Mouse (Mus musculus) lung, adult 2 months (tissue): ENCODE measurements around the gene Grap2. TPM values are rescaled to one million over a fixed set of nuclear protein-coding genes. Genes with fewer than 3 reads are reported as not detected.

Experiments
- DNase-seq: peaks from one replicate; pipeline ENCODE4 v3.0.0; 2022
- H3K4me1 ChIP-seq: fragments of 200-500 bp; 2 replicates; pipeline ENCODE4 v1.6.1; 2011; ENCODE audit warnings: low read length; ENCODE audit not compliant: control insufficient read depth, insufficient read depth
- H3K4me3 ChIP-seq: fragments of 200-500 bp; replicated peaks from 2 replicates; pipeline ENCODE3; 2011; ENCODE audit warnings: low read depth, mild to moderate bottlenecking, control low read depth, low read length; ENCODE audit errors: extremely low read depth
- CTCF ChIP-seq: fragments of 200-500 bp; IDR thresholded peaks from 2 replicates; pipeline ENCODE4 v1.5.1; 2011; ENCODE audit warnings: mild to moderate bottlenecking, low read length, control low read depth; ENCODE audit not compliant: insufficient read depth
- POLR2A ChIP-seq: fragments of 200-500 bp; IDR thresholded peaks from 2 replicates; pipeline ENCODE4 v1.6.1; 2011; ENCODE audit warnings: low read depth, mild to moderate bottlenecking, control low read depth, low read length, borderline replicate concordance; ENCODE audit errors: extremely low read depth
- WGBS: fragments of 180-500 bp; shearing (Covaris S2); methylation state at CpG from one replicate; pipeline ENCODE4 v1.1.7; 2018; 5-methylcytosine and 5-hydroxymethylcytosine counted together
- polyA plus RNA-seq: library from polyadenylated mRNA; depleted of rRNA; stranded (reverse); fragments of >200 nt; gene quantifications from 2 replicates; pipeline ENCODE4 v1.2.3, GENCODE M21; 2012

Gene Grap2
- polyA plus RNA-seq, 1 experiment: 7.3 TPM

- WGBS: 82% methylated on average over 19 of the region's 19 CpGs
- Histone ChIP-seq H3K4me3 (no peak within 1 kb of the TSS), H3K4me1 (no peaks in the 10 kb centered on the region)
- TF ChIP-seq CTCF (no peak), POLR2A (no peak)
- no peak for DNase-seq
Measured at GRCm38 (mm10) chr15:80565106-80565665, 7.2 kb upstream of the Grap2 start, which contains the start of gene Enthd1. Gene Enthd1 (minus strand): TSS chr15:80565156.

DNA sequence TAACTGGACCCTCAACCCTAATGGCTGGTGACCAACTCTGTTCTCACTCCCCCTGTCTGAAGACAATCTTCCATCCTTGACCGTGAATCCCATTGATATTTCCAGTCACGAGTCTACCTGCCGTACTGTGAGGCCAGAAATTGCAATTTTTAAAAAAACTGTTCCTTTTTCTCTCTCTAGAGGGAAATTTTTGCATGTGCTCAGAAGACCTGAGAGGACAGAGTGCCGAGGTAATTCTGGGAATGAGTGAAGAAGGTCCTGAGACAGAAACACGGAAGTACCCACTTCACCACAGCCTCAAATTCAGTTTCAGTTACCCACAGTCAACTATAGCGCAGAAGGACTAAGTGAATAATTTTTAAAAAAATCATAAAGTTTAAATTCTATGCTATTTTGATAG, 5.7 kb upstream of the Grap2 start:
- 78% methylated on average over 6 of the region's 6 CpGs for WGBS
- Histone ChIP-seq H3K4me3 (no peak overlapping the region), H3K4me1 (no peaks in the 10 kb centered on the region)
- no peak for DNase-seq
- TF ChIP-seq CTCF: no peak
- TF ChIP-seq POLR2A: no peak

DNA sequence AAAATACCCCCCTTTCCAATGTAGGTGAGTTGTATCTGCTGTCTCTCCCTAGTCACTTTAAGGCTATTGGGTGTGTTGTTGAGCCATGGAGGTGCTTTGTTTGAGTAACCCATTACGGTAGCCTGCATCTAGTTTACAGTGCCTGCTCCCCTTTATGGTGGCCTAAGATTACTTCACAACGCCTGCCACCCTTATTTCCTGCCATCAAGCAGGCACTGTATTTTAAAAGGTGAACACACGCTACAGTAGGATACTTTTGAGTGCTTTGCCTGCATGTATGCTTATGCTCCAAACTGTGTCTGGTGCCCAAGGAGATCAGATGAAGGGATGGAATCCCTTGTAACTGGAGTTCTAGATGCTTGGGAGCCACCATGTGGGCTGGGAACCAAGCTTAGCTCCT, 5.3 kb upstream of the Grap2 start:
- TF ChIP-seq POLR2A (no peak), CTCF (no peak)
- no peak for DNase-seq
- WGBS: 70% methylated on average over 3 of the region's 3 CpGs
- no peaks in the 10 kb centered on the region for H3K4me1 ChIP-seq
- no peak overlapping the region for H3K4me3 ChIP-seq

DNA sequence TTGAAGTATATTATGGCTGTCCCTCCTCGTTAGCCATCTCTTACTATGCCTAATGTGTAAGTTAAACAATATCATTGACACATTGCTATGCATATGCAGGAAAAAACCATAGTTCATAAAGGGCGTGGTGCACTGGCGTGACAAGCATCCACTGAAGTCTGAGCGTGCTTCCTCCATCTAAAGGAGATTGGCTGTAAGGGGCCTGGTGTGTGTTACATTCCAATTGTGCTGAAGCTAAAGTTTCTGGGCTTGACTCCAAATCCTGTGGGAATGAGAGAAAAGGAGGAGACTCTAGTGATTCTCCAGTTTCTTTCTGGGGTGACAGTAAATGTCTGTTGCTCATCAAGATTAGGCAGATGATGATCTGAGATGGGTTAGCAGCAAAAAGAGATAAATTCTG, 4.7 kb upstream of the Grap2 start:
- no peak for DNase-seq
- H3K4me3 ChIP-seq: no peak overlapping the region
- TF ChIP-seq POLR2A (no peak), CTCF (no peak)
- WGBS: 45% methylated on average over 4 of the region's 4 CpGs
- H3K4me1 ChIP-seq: no peaks in the 10 kb centered on the region

GRCm38 (mm10) chr15:80569205-80569604, 3.2 kb upstream of the Grap2 start:
- WGBS: 55% methylated on average over 7 of the region's 7 CpGs
- Histone ChIP-seq H3K4me1 (no peaks in the 10 kb centered on the region), H3K4me3 (no peak overlapping the region)
- DNase-seq: no peak
- TF ChIP-seq POLR2A (no peak), CTCF (no peak)

DNA sequence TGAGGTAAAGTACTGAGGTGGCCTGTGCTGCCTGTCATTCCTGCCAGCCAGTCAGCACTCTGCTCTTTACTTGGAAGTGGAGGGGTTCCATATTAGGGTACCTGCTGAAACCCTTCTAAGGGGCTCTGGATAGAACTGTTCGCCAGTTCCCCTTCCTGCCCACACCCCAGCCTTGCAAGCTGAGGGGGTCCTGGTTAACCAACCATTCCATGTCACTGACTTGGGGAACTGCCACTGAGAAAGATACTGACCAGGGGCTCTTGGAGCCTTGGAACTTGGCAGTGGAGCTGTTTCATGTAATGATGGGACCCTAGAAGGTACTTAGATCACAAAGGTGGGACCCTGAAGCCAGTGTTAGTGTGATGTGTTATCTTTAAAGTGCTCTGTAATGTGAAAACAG, 2.2 kb upstream of the Grap2 start:
- Histone ChIP-seq H3K4me3 (no peak overlapping the region), H3K4me1 (no peaks in the 10 kb centered on the region)
- no peak for TF ChIP-seq POLR2A
- no peak for TF ChIP-seq CTCF
- 88% methylated on average over 1 of the region's 1 CpGs for WGBS
- DNase-seq: no peak

- Histone ChIP-seq H3K4me1 (no peaks in the 10 kb centered on the region), H3K4me3 (no peak overlapping the region)
- TF ChIP-seq POLR2A (no peak), CTCF (no peak)
- whole genome bisulfite sequencing: 65% methylated on average over 7 of the region's 7 CpGs
- DNase-seq: no peak
Measured at GRCm38 (mm10) chr15:80571611-80572010, 783 bp upstream of the Grap2 start.

DNA sequence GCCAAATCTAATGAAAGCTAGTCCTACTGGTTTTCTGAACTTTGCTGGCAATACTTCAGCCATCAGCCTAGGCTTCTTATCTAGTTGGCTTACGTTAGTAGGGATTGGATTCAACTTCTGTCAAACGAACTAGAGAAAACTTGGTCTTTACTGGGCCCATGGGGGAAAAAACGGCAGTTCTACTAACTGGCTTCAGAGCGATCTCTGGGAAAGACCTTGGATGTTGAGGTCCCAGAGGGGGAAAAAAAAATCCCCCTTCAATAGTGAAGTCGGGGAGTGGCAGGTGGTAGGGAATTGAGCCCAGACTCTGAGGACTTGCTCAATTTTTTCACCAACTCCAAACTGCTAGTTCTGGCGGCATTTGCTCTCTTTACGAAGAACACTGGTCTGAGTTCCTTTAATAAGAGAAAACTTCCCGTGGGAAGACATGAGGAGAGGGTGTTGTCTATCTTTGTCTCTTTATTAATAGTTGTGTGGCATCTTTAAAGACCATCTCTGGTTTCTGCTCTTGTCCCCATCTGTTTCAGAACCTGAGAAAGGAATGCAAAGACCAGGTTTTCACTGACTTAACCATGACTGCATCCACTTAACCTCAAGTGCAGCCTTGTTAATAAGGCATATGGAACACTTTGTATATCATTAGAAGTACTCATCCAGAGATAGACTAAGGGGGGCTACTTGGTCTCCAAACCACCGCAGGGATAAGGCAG, 572 bp downstream of the Grap2 start:
- WGBS: 57% methylated on average over 9 of the region's 9 CpGs
- no peak for DNase-seq
- no peaks in the 10 kb centered on the region for H3K4me1 ChIP-seq
- TF ChIP-seq CTCF (no peak), POLR2A (no peak)
- H3K4me3 ChIP-seq: peak overlapping the region; percentile 39

DNA sequence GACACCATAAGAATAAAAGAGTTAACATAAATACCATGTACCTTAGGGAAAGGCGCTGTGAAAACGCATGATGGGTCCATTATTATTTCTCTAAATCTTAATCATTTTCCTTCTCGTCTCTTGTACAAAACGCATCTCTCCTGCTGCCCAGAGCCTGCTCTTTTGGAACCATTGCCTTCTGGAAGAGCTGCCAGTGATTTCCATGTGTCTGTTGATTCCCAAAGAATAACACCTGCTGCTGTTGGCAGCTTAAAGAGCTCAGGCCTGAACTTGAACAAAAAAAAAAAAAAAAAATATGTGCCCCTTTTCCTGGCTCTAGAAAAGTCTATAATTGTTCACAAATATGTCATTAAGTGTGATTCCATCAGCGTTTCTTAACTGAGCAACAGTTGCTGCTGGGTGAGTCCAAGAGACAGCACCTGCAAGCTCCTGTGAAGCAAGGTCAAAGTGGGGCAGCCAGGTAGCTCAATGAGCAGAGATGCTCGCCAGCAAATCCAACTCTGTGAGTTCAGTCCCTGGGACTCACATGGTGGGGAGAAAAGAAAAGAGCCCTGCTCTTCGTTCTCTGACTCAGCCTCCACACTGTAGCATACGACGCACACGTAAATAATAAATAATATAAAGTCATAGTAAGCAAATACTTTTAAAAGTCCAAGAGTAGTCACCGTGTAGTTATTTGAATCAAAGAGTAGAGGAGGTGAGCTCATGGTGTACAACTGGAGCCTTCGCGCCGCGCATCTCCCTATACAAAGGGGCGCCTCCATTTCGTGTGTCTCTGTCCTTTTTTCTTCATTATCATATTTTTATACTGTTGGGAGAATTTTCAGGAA, 2.0 kb downstream of the Grap2 start:
- H3K4me3 ChIP-seq: no peak overlapping the region
- H3K4me1 ChIP-seq: no peaks in the 10 kb centered on the region
- 86% methylated on average over 17 of the region's 17 CpGs for WGBS
- no peak for TF ChIP-seq POLR2A
- TF ChIP-seq CTCF: no peak
- no peak for DNase-seq

DNA sequence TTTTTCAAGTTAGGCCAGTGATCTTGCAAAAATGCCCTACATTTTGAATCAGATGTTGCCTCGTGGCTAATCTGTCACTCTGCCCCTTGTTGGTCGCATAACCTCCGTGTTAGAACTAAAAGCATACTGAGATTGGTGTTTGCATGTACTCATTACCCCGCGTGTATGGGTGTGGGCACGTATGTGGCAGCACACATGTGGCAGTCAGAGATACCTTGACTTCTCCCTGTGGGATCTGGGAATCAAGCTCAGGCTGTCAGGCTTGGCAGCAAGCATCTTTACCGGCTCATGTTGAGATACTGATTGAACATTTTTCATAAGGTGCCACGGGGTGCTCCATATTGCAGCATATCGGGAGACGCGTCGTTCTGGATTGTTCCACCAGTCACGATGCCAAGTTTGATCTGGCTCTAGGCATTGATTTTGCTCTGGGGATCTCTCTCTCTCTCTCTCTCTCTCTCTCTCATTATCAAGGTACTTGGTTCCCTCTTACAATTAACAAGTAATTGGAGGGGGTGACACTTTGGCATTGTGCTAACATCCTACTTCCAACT, 3.5 kb downstream of the Grap2 start:
- H3K4me3 ChIP-seq: no peak overlapping the region
- WGBS: 82% methylated on average over 13 of the region's 13 CpGs
- H3K4me1 ChIP-seq: no peaks in the 10 kb centered on the region
- no peak for DNase-seq
- TF ChIP-seq CTCF: no peak
- TF ChIP-seq POLR2A: no peak
